Mouse (Mus musculus): ENCODE measurements around the gene Fez1.

DNA sequence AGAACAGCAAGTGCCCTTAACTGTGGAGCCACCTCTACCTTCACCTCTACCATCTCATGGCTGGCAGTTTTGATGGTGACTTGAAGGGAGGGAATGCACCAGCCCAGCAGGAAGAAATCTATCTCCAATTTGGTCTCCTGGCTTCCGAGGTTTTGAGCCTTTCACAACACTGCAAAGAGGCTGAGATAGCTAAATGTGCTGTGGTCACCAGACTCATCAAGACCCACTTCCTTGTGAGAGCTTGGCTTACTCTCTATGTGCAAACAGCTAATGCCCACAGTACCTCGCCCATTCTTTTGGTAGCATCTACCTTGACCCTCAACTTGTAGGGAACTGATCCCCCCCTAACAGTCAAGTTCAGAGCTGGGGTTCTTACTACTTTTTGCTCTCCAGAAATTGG is 40.9 kb downstream of the Fez1 start:
- TF ChIP-seq EP300 (IDR thresholded peaks at IDR 0.05; ENCODE audit: insufficient read depth, low read depth, low read length) (no peak), CTCF (IDR thresholded peaks at IDR 0.05) (no peak), POLR2A (IDR thresholded peaks at IDR 0.05; ENCODE audit: insufficient read depth, low read depth, low read length) (no peak)
